Mouse (Mus musculus): Measurements from ENCODE around the gene Btbd6. TPM values are rescaled to one million over a fixed set of nuclear protein-coding genes. Genes with fewer than 3 reads are reported as not detected.
A peak's percentile ranks its signal among the peaks of the same experiment; 100 is the strongest.

Gene Btbd6
- polyA plus RNA-seq, 1 experiment from 2014 or later, result 27.9 TPM

DNA sequence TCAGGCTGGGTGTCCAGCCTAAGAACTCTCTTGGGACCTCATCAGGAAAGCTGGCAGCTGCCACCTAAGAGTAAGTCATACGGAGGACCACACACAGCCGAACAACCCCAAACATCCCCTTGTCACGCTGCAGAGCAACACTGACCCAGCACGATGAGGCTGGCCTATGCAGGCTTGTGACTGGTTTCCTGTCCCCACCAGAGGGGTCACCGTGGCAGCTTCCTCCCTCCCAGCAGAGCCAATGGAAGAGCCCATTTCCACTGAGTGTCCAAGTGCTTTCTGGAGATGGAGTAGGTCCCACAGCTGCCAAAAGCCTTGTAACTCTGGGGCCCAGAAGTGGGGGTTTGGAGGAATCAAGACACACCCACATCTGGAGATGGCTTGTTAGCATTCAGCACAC lies 14.4 kb upstream of the Btbd6 start:
- Histone ChIP-seq H3K27me3 (ENCODE audit: low read depth, poor library complexity, severe bottlenecking) (no peaks in the 10 kb centered on the region), H3K36me3 (peaks cover 95% of the 10 kb centered on the region)

DNA sequence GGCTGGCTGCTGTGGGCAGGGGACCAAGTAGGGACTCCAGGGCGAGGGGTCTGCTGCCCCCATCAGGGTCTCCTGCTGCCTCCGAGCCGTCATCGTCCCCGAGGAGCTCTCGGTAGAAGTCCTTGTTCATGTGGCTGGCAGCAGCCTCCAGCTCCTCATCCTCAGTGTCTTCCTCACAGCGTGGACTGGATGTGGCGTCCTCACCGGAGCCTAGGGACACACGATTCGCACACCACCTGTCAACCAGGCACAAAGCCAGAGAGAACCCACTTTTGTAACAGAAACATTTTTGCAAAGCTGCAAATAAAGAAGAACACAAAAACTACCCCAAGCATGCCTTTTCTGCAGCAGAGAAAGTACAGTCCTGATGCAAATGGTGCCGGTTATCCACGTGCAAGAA lies 10.5 kb upstream of the Btbd6 start:
- no peaks in the 10 kb centered on the region for H3K9me3 ChIP-seq (replicated peaks)
- no peaks in the 10 kb centered on the region for H3K27me3 ChIP-seq (ENCODE audit: low read depth, poor library complexity, severe bottlenecking)
- H3K4me3 ChIP-seq, result no peak overlapping the region
- H3K36me3 ChIP-seq, result peaks cover 99% of the 10 kb centered on the region
- no peak for DNase-seq (ENCODE audit: low spot score)
- H3K27ac ChIP-seq, result no peak overlapping the region
- no peaks in the 10 kb centered on the region for H3K4me1 ChIP-seq
- WGBS, result 92% methylated on average over 13 of the region's 13 CpGs

More for the DNA sequence above, 14.4 kb upstream of the Btbd6 start:
- H3K27ac ChIP-seq, result no peak overlapping the region
- no peak overlapping the region for H3K4me3 ChIP-seq
- H3K9me3 ChIP-seq (replicated peaks), result no peaks in the 10 kb centered on the region
- WGBS, result 89% methylated on average over 5 of the region's 5 CpGs
- H3K4me1 ChIP-seq, result no peaks in the 10 kb centered on the region
- no peak for DNase-seq (ENCODE audit: low spot score)

DNA sequence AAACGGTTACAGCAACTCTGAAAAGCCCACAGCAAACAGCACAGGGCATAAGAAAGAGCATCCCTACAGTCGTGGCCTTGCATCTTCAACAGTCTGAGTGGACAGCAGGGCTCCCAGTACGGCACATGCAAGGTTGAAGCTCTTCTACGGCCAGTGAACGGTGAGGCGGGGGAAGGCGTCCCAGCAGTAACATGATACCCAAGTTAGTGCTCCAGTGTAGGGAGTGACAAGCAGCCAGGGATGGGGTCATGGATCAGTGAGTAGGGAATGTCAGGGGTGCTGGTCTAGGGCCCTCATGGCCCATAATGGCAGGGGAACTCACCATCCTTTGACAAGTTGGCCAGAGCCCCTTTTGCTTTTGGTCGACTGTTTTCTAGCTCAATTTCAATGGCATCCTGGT lies 7.3 kb upstream of the Btbd6 start:
- no peaks in the 10 kb centered on the region for H3K9me3 ChIP-seq (replicated peaks)
- DNase-seq (ENCODE audit: low spot score), result no peak
- no peaks in the 10 kb centered on the region for H3K4me1 ChIP-seq
- no peaks in the 10 kb centered on the region for H3K27me3 ChIP-seq (ENCODE audit: low read depth, poor library complexity, severe bottlenecking)
- no peak overlapping the region for H3K27ac ChIP-seq
- H3K4me3 ChIP-seq, result no peak overlapping the region
- WGBS, result 61% methylated on average over 8 of the region's 8 CpGs
- H3K36me3 ChIP-seq, result peaks cover 99% of the 10 kb centered on the region

DNA sequence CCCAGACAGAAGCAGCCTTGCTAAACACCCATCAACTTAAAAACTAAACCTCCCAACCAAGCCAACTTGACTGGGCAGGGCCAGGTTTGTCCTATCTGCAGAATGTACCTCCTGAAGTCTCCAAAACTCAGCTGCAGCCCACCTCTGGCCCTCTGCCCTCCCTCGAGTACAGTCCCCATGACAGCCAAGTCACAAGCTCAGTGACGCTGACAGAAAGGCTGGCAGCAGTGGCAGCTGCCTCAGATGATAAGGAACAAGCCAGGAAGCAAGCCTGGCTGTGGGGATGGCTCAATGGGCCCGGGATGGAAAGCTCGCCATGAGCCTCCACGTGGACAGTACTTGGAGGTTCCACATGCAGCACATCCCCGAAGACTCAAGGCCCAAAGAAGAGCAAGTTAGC lies 6.7 kb upstream of the Btbd6 start:
- Histone ChIP-seq H3K36me3 (peaks cover 99% of the 10 kb centered on the region), H3K27me3 (ENCODE audit: low read depth, poor library complexity, severe bottlenecking) (no peaks in the 10 kb centered on the region), H3K9me3 (replicated peaks) (no peaks in the 10 kb centered on the region), H3K4me3 (no peak overlapping the region), H3K27ac (no peak overlapping the region), H3K4me1 (no peaks in the 10 kb centered on the region)
- DNase-seq (ENCODE audit: low spot score), result no peak
- 95% methylated on average over 6 of the region's 6 CpGs for WGBS

DNA sequence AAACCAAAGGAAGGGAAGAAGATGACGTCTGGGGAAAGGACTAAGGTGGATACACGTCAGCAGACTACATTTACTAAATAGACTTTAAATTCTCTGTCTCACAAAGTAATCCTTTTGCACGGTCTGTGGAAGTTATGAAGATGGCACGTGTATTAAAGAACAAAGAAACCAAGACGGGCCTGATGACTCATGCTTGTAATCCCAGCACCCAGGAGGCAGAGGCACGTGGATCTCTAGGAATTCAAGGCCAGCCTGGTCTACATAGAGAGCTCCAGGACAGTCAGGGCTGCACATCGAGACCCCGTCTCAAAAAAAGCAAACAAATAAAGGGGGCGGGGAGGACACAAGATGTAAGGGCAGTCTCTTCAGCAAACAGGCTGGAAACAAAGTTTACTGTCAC lies 1.5 kb upstream of the Btbd6 start:
- WGBS, result 90% methylated on average over 9 of the region's 9 CpGs
- Histone ChIP-seq H3K4me1 (peaks cover 27% of the 10 kb centered on the region), H3K9me3 (replicated peaks) (no peaks in the 10 kb centered on the region), H3K27me3 (ENCODE audit: low read depth, poor library complexity, severe bottlenecking) (no peaks in the 10 kb centered on the region), H3K27ac (no peak overlapping the region), H3K4me3 (no peak overlapping the region), H3K36me3 (peaks cover 78% of the 10 kb centered on the region)
- no peak for DNase-seq (ENCODE audit: low spot score)

DNA sequence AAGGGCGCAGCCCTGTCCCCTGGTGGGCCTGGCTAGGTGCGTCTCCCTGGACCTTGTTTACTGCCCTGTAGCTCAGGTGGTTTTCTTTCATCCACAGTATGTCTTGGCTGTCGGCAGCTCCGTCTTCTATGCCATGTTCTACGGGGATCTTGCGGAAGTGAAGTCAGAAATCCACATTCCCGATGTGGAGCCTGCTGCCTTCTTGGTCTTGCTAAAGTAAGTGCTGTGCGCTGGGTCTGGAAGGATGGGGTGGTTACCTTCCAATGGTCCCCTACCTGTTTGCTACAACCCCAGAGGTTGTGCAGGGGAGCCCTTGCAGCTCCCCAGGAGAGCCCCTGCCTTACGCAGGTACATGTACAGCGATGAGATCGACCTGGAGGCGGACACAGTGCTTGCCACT lies 874 bp downstream of the Btbd6 start:
- Histone ChIP-seq H3K4me3 (peak overlapping the region; percentile 90), H3K9me3 (replicated peaks) (no peaks in the 10 kb centered on the region), H3K27me3 (ENCODE audit: low read depth, poor library complexity, severe bottlenecking) (no peaks in the 10 kb centered on the region), H3K27ac (peak overlapping the region; percentile 95), H3K4me1 (peaks cover 27% of the 10 kb centered on the region), H3K36me3 (peaks cover 79% of the 10 kb centered on the region)
- 46% methylated on average over 12 of the region's 12 CpGs for WGBS
- DNase-seq (ENCODE audit: low spot score), result no peak

DNA sequence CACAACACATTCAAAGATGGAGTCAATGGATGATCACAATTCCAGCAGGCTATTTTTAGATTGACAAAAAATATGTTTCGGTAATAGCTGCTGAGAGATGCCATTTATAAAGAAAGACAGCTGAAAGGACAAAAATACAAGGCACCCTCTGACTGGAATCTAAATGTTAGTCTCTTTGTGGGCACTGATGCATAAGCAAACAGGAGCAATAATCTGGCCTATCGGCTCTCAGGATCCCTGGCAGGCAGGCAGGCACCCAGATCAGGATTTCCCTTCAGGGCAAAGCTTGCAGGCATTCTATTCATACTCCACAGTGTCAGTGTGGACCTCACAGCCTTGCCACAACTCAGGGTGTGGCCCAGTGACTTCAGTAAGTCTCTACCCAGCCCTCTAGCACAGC lies 5.7 kb downstream of the Btbd6 start:
- H3K36me3 ChIP-seq, result peaks cover 93% of the 10 kb centered on the region
- no peaks in the 10 kb centered on the region for H3K9me3 ChIP-seq (replicated peaks)

DNA sequence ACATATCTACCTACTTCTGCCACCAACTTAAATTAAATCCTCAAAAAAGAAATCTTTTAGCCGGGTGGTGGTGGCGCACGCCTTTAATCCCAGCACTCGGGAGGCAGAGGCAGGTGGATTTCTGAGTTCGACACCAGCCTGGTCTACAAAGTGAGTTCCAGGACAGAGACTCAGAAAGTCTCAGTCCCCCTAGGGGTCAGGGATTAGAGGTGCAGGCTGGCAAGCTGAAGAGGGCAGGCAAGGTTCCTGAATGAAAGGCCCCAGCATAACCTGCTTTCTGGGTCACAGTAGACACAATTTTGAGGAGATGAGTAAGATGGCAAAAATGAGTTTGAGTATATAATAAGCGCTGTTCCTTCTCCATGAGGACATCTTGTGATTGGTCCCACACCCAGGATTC lies 9.1 kb downstream of the Btbd6 start:
- H3K36me3 ChIP-seq, result peaks cover 86% of the 10 kb centered on the region
- no peak for DNase-seq (ENCODE audit: low spot score)
- no peak overlapping the region for H3K27ac ChIP-seq
- no peaks in the 10 kb centered on the region for H3K9me3 ChIP-seq (replicated peaks)
- no peak overlapping the region for H3K4me3 ChIP-seq
- H3K4me1 ChIP-seq, result no peaks in the 10 kb centered on the region
- H3K27me3 ChIP-seq (ENCODE audit: low read depth, poor library complexity, severe bottlenecking), result no peaks in the 10 kb centered on the region
- WGBS, result 92% methylated on average over 6 of the region's 6 CpGs

More for the DNA sequence above, 5.7 kb downstream of the Btbd6 start:
- H3K4me1 ChIP-seq, result peaks cover 13% of the 10 kb centered on the region
- WGBS, result 95% methylated on average over 2 of the region's 2 CpGs
- DNase-seq (ENCODE audit: low spot score), result no peak
- H3K4me3 ChIP-seq, result no peak overlapping the region
- no peaks in the 10 kb centered on the region for H3K27me3 ChIP-seq (ENCODE audit: low read depth, poor library complexity, severe bottlenecking)
- no peak overlapping the region for H3K27ac ChIP-seq

DNA sequence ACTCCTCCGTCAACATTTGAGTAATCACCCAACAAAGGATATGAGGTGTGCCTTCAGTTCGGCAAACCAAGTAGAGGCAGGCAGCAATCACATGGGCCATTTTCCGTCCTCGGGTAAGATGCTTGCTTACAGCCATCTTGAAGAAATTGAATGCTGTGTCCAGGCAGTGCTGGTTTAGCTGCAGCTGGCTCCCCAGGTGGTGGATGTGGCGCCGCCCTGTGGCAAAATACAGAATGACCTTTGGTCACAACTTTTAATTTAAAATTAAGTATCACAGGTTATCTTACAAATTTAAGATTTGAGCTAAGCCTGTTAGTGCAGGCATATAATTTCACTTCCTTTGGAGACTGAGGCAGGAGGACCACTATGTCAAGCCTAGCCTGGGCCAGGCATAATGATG lies 11.6 kb downstream of the Btbd6 start:
- H3K36me3 ChIP-seq, result peaks cover 84% of the 10 kb centered on the region
- 78% methylated on average over 6 of the region's 6 CpGs for WGBS
- DNase-seq (ENCODE audit: low spot score), result peak; percentile 55
- no peaks in the 10 kb centered on the region for H3K4me1 ChIP-seq
- no peak overlapping the region for H3K4me3 ChIP-seq
- H3K27me3 ChIP-seq (ENCODE audit: low read depth, poor library complexity, severe bottlenecking), result no peaks in the 10 kb centered on the region
- no peak overlapping the region for H3K27ac ChIP-seq
- no peaks in the 10 kb centered on the region for H3K9me3 ChIP-seq (replicated peaks)

DNA sequence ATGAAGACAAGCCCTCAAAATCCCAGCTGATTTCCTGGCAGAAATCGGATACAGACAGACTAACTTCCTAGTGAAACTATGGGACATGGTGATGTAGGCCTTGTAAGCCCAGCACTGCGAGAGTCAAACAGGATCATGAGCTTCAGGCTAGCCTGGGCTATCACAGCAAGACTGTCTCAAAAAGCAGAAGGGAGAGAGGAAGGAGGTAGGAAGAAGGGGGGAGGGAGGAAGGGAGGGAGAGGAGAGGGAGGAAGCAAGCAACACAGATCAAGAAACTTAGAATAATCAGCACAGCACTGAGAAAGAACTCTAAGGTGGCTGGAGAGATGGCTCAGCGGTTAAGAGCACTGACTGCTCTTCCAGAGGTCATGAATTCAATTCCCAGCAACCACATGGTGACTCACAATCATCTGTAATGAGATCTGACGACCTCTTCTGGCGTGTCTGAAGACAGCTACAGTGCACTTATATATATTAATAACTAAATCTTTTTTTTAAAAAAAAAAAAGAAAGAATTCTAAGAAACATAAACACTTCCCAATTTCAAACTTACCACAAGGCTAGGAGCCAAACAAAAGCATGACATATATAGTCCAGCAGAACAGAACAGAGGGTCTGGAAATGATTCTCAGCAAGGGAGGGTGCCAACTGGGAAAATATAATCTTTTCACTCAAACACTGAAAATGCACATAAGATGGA lies 14.6 kb downstream of the Btbd6 start:
- 91% methylated on average over 5 of the region's 5 CpGs for WGBS
- H3K9me3 ChIP-seq (replicated peaks), result no peaks in the 10 kb centered on the region
- peaks cover 79% of the 10 kb centered on the region for H3K36me3 ChIP-seq
- no peaks in the 10 kb centered on the region for H3K27me3 ChIP-seq (ENCODE audit: low read depth, poor library complexity, severe bottlenecking)
- no peak overlapping the region for H3K27ac ChIP-seq
- no peaks in the 10 kb centered on the region for H3K4me1 ChIP-seq
- DNase-seq (ENCODE audit: low spot score), result no peak
- H3K4me3 ChIP-seq, result no peak overlapping the region

DNA sequence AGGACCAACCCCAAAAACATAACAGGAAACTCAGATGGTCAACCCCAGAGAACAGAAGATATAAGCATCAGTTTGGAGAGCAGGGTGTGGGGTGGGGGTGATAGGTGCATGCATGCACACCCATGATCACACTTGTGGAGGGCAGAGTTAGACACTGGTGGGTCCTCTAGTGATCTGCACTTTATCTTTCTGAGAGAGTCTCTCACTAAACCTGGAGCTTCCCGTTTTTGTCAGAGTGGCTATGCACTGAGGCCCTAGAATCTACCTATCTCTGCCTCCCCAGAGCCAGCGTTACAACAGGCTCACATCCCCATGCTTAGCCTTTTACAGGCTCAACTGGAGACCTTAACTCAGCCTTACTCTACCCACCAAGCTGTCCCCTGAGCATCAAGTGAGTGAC lies 15.2 kb downstream of the Btbd6 start:
- no peaks in the 10 kb centered on the region for H3K4me1 ChIP-seq
- H3K9me3 ChIP-seq (replicated peaks), result no peaks in the 10 kb centered on the region
- WGBS, result 85% methylated on average over 2 of the region's 2 CpGs
- H3K36me3 ChIP-seq, result peaks cover 79% of the 10 kb centered on the region
- no peak overlapping the region for H3K27ac ChIP-seq
- no peak for DNase-seq (ENCODE audit: low spot score)
- no peaks in the 10 kb centered on the region for H3K27me3 ChIP-seq (ENCODE audit: low read depth, poor library complexity, severe bottlenecking)
- no peak overlapping the region for H3K4me3 ChIP-seq

DNA sequence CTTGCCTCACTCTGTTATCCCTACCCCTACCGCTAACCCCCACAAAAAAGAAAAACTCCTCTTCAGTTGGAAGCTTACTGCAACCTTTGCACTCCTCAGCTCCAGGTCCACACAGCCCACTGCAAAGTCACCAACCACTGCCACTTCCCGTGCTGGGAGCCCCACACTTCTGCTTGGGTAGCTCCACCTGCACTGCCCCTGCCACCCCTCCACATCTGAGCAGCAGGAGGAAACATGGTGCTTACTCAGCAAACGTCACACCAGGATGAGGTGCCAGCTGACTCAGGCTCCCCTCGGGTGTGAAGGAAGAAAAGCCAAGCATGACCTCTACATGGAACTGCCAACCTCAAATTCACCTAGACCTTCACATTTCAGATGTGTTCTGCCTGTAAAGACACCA lies 17.9 kb downstream of the Btbd6 start:
- no peaks in the 10 kb centered on the region for H3K27me3 ChIP-seq (ENCODE audit: low read depth, poor library complexity, severe bottlenecking)
- H3K4me3 ChIP-seq, result no peak overlapping the region
- peaks cover 14% of the 10 kb centered on the region for H3K4me1 ChIP-seq
- H3K36me3 ChIP-seq, result peaks cover 69% of the 10 kb centered on the region
- 85% methylated on average over 4 of the region's 4 CpGs for WGBS
- H3K9me3 ChIP-seq (replicated peaks), result no peaks in the 10 kb centered on the region
- no peak for DNase-seq (ENCODE audit: low spot score)
- no peak overlapping the region for H3K27ac ChIP-seq

DNA sequence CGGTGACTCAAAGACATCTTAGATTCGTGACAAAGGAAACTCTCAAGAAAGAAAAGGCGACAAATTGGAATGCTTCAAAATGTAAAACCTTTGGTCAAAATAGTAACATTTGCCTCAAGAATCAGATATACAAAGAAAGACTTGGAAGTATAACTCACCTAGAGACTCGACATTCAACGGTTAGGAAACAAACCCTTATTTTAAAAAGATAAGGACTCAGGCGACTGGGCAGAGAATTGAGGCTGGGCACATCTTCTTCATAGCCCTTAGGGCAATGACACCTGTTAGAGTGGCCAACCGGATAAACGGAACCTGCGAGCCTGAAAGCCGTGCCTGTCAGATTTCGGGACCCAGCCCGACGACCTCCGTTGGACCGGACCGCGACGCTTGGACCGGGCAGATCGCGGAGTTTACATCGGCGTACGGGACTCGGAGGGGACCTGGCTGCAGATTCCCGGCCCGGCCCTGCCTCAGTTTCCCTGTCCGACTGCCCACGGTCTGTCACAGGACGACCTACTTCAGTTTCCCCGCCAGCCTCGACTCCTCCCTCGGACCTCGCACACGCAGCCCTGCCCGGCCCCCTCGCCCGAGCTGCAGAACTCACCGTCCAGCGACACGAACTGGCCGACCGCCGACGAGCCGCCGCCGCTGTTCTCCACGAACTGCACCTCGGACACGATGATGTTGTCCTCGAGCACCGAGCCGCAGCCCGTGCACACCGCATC lies 23.4 kb downstream of the Btbd6 start:
- no peaks in the 10 kb centered on the region for H3K27me3 ChIP-seq (ENCODE audit: low read depth, poor library complexity, severe bottlenecking)
- H3K9me3 ChIP-seq (replicated peaks), result no peaks in the 10 kb centered on the region
- H3K36me3 ChIP-seq, result peaks cover 32% of the 10 kb centered on the region
- 2% methylated on average over 56 of the region's 56 CpGs for WGBS
- peak overlapping the region; percentile 95 for H3K27ac ChIP-seq
- H3K4me3 ChIP-seq, result peak overlapping the region; percentile 78
- DNase-seq (ENCODE audit: low spot score), result no peak
- peaks cover 32% of the 10 kb centered on the region for H3K4me1 ChIP-seq

Data from limb, embryonic 10.5 days (tissue).